Mouse (Mus musculus) bone marrow macrophage, adult 2 months (primary cell): ENCODE measurements around the gene Ppp3r1. TPM values are rescaled to one million over a fixed set of nuclear protein-coding genes. Genes with fewer than 3 reads are reported as not detected.
A peak's percentile ranks its signal among the peaks of the same experiment; 100 is the strongest.

Experiments used
- H3K27ac ChIP-seq: 2 replicates; pipeline ENCODE4 v1.5.1; 2012; ENCODE audit warnings: low read depth, low read length; ENCODE audit not compliant: insufficient read depth
- H3K4me1 ChIP-seq: 2 replicates; pipeline ENCODE4 v1.6.1; 2012; ENCODE audit warnings: low read length; ENCODE audit not compliant: control insufficient read depth, insufficient read depth
- H3K4me3 ChIP-seq: 2 replicates; pipeline ENCODE4 v1.5.1; 2012; ENCODE audit warnings: mild to moderate bottlenecking, low read length, moderate library complexity; ENCODE audit not compliant: insufficient read depth
- CTCF ChIP-seq: IDR thresholded peaks from 2 replicates; pipeline ENCODE4 v1.5.1; 2012; ENCODE audit warnings: low read depth, mild to moderate bottlenecking, low read length, moderate library complexity
- POLR2A ChIP-seq: IDR thresholded peaks from 2 replicates; pipeline ENCODE4 v1.6.1; 2012; ENCODE audit warnings: mild to moderate bottlenecking, low read depth, low read length, borderline replicate concordance
- polyA plus RNA-seq: library from polyadenylated mRNA; stranded (reverse); fragments of >200 nt; gene quantifications from 2 replicates; pipeline ENCODE4 v1.2.4, GENCODE M21; 2012; ENCODE audit not compliant: missing spikeins, insufficient read depth, insufficient read length

Gene Ppp3r1
- polyA plus RNA-seq, 1 experiment = 69.7 TPM

DNA sequence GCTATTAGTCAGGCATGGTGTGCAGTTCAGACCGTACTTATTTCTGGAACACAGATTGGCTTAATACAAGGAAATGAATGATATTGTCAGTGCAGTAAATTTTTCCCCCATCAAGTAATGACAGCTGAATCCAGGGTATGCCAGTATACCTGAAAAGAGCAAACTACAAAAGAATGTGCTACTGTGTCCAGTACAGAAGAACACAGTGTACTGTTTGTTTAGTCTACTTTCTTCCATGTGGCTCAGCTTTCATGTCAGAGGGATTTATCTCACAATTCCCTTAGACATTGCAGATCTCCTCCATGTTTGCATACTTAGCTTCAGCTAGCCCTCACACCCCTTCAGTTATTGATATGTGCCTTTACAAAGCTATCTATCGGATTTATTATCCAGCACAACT, 10.2 kb downstream of the Ppp3r1 start:
- Histone ChIP-seq H3K4me1 (peaks cover 41% of the 10 kb centered on the region), H3K4me3 (no peak overlapping the region), H3K27ac (no peak overlapping the region)
- no peak for TF ChIP-seq CTCF
- TF ChIP-seq POLR2A = no peak

DNA sequence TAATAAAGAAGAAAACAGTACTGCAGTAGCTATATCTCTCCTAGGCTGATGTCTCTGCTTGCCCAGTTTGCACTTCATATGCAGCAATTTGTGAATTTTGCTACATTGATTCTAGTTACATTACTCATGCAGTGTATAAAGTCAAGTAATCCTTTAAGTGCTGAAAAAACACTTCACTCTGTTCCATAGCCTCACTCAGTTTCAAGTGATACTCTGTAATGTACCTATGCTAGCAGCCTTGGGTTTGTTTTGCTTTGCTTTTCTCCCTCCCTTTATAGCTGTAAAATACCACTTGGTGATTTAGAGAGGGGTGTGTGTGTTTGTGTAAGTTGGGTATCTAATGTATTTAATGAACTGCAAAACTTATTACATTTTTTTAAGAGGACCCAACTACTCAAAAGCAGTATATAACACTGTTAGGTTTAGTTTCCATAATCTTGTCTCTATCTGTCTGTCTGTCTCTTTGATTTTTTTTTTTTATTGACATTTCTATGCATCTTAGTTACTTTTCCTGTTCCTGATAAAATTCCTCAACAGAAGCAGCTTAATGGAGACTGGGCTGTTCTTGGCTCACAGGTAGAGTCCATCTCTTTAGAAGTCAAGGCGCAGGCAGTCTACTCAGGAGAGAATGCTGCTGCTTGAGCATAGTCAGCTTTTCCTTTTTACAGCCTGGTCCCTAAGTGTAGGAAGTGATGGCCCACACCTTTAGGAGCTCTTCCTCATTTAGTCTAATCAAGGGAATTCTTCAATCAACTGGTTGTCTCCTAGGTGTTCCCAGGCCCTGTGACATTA, 12.1 kb downstream of the Ppp3r1 start:
- TF ChIP-seq CTCF (no peak), POLR2A (no peak)
- Histone ChIP-seq H3K4me1 (peaks cover 30% of the 10 kb centered on the region), H3K27ac (no peak overlapping the region), H3K4me3 (no peak overlapping the region)

DNA sequence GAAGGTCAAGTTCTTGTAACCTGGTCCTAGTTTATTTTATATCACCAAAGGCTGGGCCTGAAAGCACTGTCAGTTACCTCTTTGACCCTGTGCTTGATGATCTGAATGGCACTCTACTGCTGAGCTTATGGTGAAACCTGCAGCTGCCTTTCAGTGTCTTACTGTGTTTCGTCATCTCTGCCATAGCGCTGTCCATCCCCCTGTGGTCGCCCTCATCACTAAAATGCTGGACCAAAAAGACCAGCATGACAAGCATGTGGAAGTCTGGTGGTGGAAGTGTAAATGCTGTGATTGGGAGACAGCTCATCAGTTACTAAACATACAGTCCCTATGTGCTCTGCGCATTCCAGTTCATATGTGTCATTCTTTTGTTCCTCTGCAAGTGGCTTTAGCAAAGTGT, 13.2 kb downstream of the Ppp3r1 start:
- Histone ChIP-seq H3K27ac (no peak overlapping the region), H3K4me3 (no peak overlapping the region), H3K4me1 (peaks cover 26% of the 10 kb centered on the region)
- TF ChIP-seq CTCF = no peak
- TF ChIP-seq POLR2A = no peak

DNA sequence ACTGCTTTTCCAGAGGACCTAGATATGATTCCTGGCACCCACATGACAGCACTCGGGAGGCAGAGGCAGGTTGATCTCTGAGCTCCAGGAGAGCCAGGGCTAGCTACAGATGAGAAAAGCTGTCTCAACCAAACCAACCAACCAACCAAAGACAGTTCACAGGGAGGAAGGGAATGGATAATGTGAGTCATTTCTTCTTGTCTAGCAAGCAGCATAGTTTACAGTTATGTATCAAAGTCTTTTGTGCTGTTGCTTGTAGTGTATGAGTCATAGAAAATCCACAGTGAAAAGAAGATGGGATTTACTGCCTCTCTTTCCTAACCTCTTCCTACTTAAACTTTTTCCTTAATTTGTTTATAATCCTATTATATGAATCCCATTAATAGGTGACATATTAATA, 17.6 kb downstream of the Ppp3r1 start:
- TF ChIP-seq CTCF (no peak), POLR2A (no peak)
- peaks cover 26% of the 10 kb centered on the region for H3K4me1 ChIP-seq
- H3K27ac ChIP-seq = no peak overlapping the region; the same call in 1 of the 2 replicates
- no peak overlapping the region for H3K4me3 ChIP-seq

DNA sequence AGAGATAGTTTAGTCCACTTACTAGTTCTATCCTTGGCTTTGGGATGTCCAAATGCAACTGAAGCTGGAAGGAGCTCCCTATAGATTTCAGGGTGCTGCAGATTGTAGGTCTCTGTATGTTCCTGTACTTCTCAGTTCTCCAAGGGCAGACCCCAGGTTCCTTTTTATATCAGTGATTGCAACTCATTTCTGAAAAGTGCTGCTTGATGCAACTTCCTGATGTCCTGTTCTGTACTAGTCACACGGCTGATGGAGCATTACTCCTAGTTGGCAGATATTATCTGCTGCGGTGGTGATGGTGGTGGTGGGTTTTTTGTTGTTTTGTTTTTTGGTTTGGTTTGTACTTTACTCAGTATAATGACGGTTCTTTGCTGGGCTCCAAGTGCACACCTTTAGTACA, 21.7 kb downstream of the Ppp3r1 start:
- Histone ChIP-seq H3K27ac (peak overlapping the region; percentile 76), H3K4me3 (no peak overlapping the region), H3K4me1 (peaks cover 48% of the 10 kb centered on the region)
- TF ChIP-seq POLR2A (no peak), CTCF (no peak)

DNA sequence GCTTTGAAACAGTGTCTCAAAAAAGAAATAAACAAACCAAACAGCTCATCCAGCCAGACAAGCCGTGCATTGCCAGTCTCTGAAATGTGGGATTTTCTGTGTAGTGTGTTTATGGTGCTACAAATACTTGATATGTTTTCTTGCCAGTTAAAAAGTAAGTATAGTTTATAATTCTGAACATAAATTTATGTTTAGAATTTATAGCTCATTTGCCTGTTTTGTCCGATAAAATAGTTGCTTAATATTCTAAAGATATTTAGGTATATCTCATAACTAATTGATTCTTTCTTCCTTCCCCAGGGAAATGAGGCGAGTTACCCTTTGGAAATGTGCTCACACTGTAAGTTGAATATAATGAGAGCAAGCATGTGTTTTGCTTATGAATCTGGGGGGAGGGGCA, 22.7 kb downstream of the Ppp3r1 start, which contains the start of gene Wdr92:
TSS of gene Wdr92 (plus strand) at position 301 of the 400 bp plus-strand sequence.
- Histone ChIP-seq H3K4me1 (peaks cover 51% of the 10 kb centered on the region), H3K4me3 (no peak within 1 kb of the TSS), H3K27ac (peak within 1 kb of the TSS; percentile 76)
- no peak for TF ChIP-seq CTCF
- TF ChIP-seq POLR2A = no peak

DNA sequence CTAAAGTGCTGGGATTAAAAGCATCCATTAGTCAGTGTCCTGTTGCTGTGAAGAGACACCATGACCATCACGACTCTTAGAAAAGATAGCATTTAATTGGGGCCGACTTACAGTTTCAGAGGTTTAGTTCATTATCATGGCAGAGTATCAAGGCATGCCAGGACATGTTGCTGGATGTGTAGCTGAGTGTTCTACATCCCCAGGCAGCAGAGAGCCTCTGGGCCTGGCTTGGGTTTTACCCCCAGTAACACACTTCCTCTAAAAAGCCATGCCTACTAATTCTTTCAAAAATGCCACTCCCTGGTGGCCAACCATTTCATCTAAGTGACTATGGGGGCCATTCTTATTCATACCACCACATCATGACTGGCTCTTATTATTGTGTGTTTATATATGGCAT, 24.1 kb downstream of the Ppp3r1 start:
- no peak overlapping the region for H3K4me3 ChIP-seq
- no peak for TF ChIP-seq CTCF
- TF ChIP-seq POLR2A = no peak
- H3K4me1 ChIP-seq = peaks cover 54% of the 10 kb centered on the region
- peak overlapping the region; percentile 47 for H3K27ac ChIP-seq

DNA sequence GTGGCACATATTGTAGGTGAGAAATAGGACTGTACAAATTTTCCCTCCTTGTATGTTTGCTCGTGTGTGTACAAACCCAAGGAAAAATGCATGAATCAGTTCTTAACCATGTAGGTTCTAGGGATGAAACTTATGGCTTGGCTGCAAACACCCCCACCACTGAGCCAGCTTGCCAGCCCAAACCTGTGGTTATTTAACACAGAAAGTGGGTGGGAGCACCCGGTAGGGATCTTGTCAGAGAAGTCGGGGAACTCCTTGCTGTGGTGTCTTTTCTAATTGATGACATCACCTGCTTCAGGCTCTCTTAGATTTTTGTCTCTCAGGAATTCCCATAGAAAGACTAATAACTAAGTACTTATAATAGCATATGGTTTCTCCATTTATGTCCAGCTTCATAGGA, 28.6 kb downstream of the Ppp3r1 start:
- no peak overlapping the region for H3K4me3 ChIP-seq
- H3K27ac ChIP-seq = no peak overlapping the region
- no peak for TF ChIP-seq POLR2A
- no peak for TF ChIP-seq CTCF
- peaks cover 36% of the 10 kb centered on the region for H3K4me1 ChIP-seq

DNA sequence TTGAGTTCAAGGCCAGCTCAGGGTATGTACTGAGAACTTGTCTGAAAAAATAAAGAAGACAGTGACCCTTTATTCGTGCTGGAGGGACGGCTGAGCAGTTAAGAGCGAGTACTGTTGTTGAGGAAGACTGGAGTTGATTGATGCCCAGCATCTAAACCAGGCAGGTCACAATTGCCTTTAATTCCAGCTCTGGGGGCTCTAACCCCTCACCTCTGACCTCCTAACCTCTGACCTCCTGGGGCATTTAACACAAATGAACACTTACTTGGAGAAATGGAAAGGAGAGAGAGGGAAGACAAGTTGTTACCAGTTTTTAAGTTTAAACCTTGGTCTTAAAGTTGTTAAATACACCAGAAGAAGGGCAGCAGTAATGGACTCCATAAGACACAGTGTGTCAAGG, 29.7 kb downstream of the Ppp3r1 start:
- H3K4me1 ChIP-seq = peaks cover 26% of the 10 kb centered on the region
- no peak overlapping the region for H3K27ac ChIP-seq
- H3K4me3 ChIP-seq = no peak overlapping the region
- TF ChIP-seq POLR2A (no peak), CTCF (no peak)

DNA sequence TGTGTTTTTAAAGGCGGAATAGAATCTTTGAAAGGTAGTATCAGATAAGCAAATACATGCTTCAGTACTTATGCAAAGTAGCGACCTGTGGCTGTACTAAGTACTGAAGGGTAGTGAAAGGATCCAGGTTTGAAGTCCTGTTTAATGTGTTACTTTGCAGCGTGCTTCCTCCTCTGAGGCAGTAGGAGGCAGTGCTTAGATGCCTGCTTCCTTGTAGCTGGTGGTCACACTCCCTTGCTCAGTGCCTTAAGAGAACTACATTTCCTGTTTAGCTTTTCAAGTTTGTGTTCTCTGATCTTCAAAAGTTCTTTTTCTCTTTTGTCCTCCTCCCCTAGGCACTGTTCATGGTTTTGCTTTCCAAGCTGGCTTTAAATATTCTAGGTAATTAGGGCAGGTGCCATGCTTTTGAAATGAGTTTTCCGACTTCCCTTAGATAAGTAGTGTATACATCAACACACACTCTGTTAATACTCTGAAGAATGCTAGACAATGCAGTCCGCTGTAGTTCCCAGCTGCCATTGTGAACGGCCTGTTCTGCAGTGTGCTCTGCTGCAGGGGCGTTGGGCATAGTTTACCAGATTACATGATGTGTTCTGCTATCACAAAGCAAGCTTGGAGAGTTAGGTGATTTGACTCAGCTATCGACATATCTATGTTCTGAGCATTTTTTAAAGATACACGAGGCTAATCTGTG, 33.2 kb downstream of the Ppp3r1 start:
- no peak for TF ChIP-seq POLR2A
- no peak for TF ChIP-seq CTCF
- no peak overlapping the region for H3K27ac ChIP-seq
- H3K4me3 ChIP-seq = no peak overlapping the region
- H3K4me1 ChIP-seq = peaks cover 7% of the 10 kb centered on the region

DNA sequence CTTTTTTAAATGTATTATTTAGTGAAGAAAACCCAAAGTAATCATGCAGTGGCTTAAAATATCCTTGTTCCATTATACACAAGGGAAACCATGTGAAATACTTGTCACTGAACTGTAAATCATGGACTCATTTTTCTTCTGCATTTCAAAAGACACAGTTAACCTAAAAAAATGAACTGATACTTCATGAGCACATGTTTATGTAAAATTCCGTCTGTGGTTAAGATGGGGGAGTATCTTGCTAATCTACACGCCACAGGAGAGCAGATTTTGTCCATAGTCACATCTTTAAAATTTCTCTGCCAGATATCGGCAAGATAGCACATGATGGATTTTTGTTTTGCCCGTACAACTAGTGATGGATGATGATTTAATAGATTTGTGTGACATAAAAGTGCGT, 40.1 kb downstream of the Ppp3r1 start:
- no peaks in the 10 kb centered on the region for H3K4me1 ChIP-seq
- no peak for TF ChIP-seq POLR2A
- TF ChIP-seq CTCF = no peak
- H3K27ac ChIP-seq = no peak overlapping the region

More for the DNA sequence above, 40.1 kb downstream of the Ppp3r1 start:
- no peak overlapping the region for H3K4me3 ChIP-seq
